Mouse (Mus musculus) heart, embryonic 15.5 days (tissue): ENCODE measurements at regions not wholly inside any gene's neighbourhood (a gene's known extent, or its start where the extent isn't known, plus 50 kb on each side); places are given as distances from the start of the nearest gene placed in this dataset.

ENCODE experiments used
- ATAC-seq: fragments of 200-750 bp; cut with Nextera tagmentation; replicated peaks from 2 replicates; pipeline ENCODE4 v1.8.0; 2017; ENCODE audit warnings: low read depth, moderate TSS enrichment; ENCODE audit not compliant: insufficient number of reproducible peaks, insufficient read depth, low FRiP score
- H3K27ac ChIP-seq: fragments of 300-500 bp; sonication (generic); 2 replicates; pipeline ENCODE4 v1.5.1; 2015; ENCODE audit warnings: mild to moderate bottlenecking, inconsistent platforms
- H3K27me3 ChIP-seq: fragments of 300-500 bp; sonication (generic); 2 replicates; pipeline ENCODE4 v1.6.1; 2015; ENCODE audit warnings: inconsistent platforms
- H3K36me3 ChIP-seq: fragments of 300-500 bp; sonication (generic); 2 replicates; pipeline ENCODE4 v1.6.1; 2015; ENCODE audit warnings: mild to moderate bottlenecking, inconsistent platforms
- H3K4me1 ChIP-seq: fragments of 300-500 bp; sonication (generic); replicated peaks from 2 replicates; pipeline ENCODE4 v1.6.1; 2015; ENCODE audit warnings: inconsistent platforms
- H3K4me2 ChIP-seq: fragments of 300-500 bp; sonication (generic); 2 replicates; pipeline ENCODE4 v1.6.1; 2015; ENCODE audit warnings: inconsistent platforms, mild to moderate bottlenecking, moderate library complexity
- H3K4me3 ChIP-seq: fragments of 300-500 bp; sonication (generic); 2 replicates; pipeline ENCODE4 v1.5.1; 2015; ENCODE audit warnings: mild to moderate bottlenecking, inconsistent platforms
- H3K9ac ChIP-seq: fragments of 300-500 bp; sonication (generic); 2 replicates; pipeline ENCODE4 v1.6.1; 2015; ENCODE audit warnings: mild to moderate bottlenecking, inconsistent platforms
- H3K9me3 ChIP-seq: fragments of 300-500 bp; sonication (generic); replicated peaks from 2 replicates; pipeline ENCODE4 v1.6.1; 2016; ENCODE audit warnings: inconsistent platforms
- WGBS: fragments of 180-500 bp; shearing (Covaris S2); methylation state at CpG from one replicate; pipeline ENCODE4 v1.1.7; 2015; ENCODE audit warnings: mixed read lengths; 5-methylcytosine and 5-hydroxymethylcytosine counted together

GRCm38 (mm10) chr5:134800481-134800880 lies 53.4 kb upstream of the Eln start:
- no peak for ATAC-seq
- WGBS, result 73% methylated on average over 3 of the region's 3 CpGs
- no peak overlapping the region for H3K4me2 ChIP-seq
- H3K4me1 ChIP-seq, result peaks cover 6% of the 10 kb centered on the region
- no peak overlapping the region for H3K27ac ChIP-seq
- H3K9me3 ChIP-seq, result no peaks in the 10 kb centered on the region
- peaks cover 4% of the 10 kb centered on the region; the same call in 1 of the 2 replicates for H3K27me3 ChIP-seq
- no peaks in the 10 kb centered on the region for H3K36me3 ChIP-seq
- no peak overlapping the region for H3K4me3 ChIP-seq
- no peak overlapping the region for H3K9ac ChIP-seq

GRCm38 (mm10) chr5:134799911-134800310 lies 52.8 kb upstream of the Eln start:
- Histone ChIP-seq H3K9ac (no peak overlapping the region), H3K36me3 (no peaks in the 10 kb centered on the region), H3K4me3 (no peak overlapping the region), H3K4me2 (no peak overlapping the region), H3K27me3 (peaks cover 4% of the 10 kb centered on the region; the same call in 1 of the 2 replicates), H3K4me1 (peaks cover 6% of the 10 kb centered on the region), H3K27ac (no peak overlapping the region), H3K9me3 (no peaks in the 10 kb centered on the region)
- no peak for ATAC-seq

GRCm38 (mm10) chr5:134797688-134798094 lies 50.6 kb upstream of the Eln start:
- H3K4me2 ChIP-seq, result no peak overlapping the region
- H3K9ac ChIP-seq, result no peak overlapping the region

More at GRCm38 (mm10) chr5:134797688-134798094, 50.6 kb upstream of the Eln start:
- no peak for ATAC-seq
- Histone ChIP-seq H3K36me3 (no peaks in the 10 kb centered on the region), H3K4me1 (peaks cover 6% of the 10 kb centered on the region), H3K27ac (peak overlapping the region; percentile 45), H3K9me3 (no peaks in the 10 kb centered on the region), H3K4me3 (no peak overlapping the region), H3K27me3 (0 out of 2 replicates have a peak, but pooled peaks cover 4% of the 10 kb centered on the region)
- WGBS, result 56% methylated on average over 18 of the region's 18 CpGs
